Mouse (Mus musculus): ENCODE data around the gene Nprl3. TPM values are rescaled to one million over a fixed set of nuclear protein-coding genes. Genes with fewer than 3 reads are reported as not detected.

The Nprl3 gene
- polyA plus RNA-seq, 1 experiment from 2014 or later: 33.6 TPM

DNA sequence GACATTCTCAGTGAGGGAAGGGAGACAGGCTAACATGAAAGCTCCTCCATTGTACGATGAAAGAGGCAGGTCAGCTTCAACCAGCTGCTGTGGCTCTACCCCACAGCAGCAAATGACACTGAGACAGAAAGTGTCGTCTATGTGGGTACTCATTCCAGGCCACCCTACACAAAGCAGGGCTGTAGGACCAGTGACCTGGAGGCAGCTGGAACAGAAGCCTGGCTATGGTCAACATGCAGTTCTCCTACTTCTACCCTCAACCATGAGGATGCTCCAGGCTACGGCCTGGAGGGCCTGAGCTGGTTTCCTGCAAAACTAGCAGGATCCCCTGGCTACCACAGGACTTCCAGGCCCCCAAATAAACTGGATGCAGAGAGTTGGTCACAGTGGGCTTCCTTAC lies 10.9 kb downstream of the Nprl3 start:
- no peak overlapping the region for H3K9ac ChIP-seq (replicated peaks; ENCODE audit: low read depth)
- no peak overlapping the region for H3K4me3 ChIP-seq (ENCODE audit: low read depth, low read length)
- no peak for ATAC-seq
- H3K27me3 ChIP-seq (replicated peaks; ENCODE audit: insufficient read depth, low read length): no peaks in the 10 kb centered on the region
- no peak overlapping the region for H3K27ac ChIP-seq (ENCODE audit: low read length)
- H3K36me3 ChIP-seq (ENCODE audit: insufficient read depth, low read length): peaks cover 9% of the 10 kb centered on the region; the same call in 1 of the 2 replicates
- no peak overlapping the region for H3K4me2 ChIP-seq (replicated peaks; ENCODE audit: low read depth, low read length)
- no peaks in the 10 kb centered on the region for H3K9me3 ChIP-seq (ENCODE audit: low read length)
- no peaks in the 10 kb centered on the region for H3K4me1 ChIP-seq (ENCODE audit: insufficient read depth, low read depth, low read length)
- TF ChIP-seq EP300 (IDR thresholded peaks at IDR 0.05) (no peak), CTCF (IDR thresholded peaks at IDR 0.05) (no peak)
- WGBS: 86% methylated on average over 3 of the region's 3 CpGs
- no peak for DNase-seq (ENCODE audit: low spot score)

- no peak overlapping the region for H3K4me3 ChIP-seq (ENCODE audit: low read depth, low read length)
- no peaks in the 10 kb centered on the region for H3K27me3 ChIP-seq (replicated peaks; ENCODE audit: insufficient read depth, low read length)
- ATAC-seq: no peak
- no peak overlapping the region for H3K4me2 ChIP-seq (replicated peaks; ENCODE audit: low read depth, low read length)
- WGBS: 93% methylated on average over 1 of the region's 1 CpGs
- no peak overlapping the region for H3K9ac ChIP-seq (replicated peaks; ENCODE audit: low read depth)
- no peaks in the 10 kb centered on the region for H3K9me3 ChIP-seq (ENCODE audit: low read length)
- H3K36me3 ChIP-seq (ENCODE audit: insufficient read depth, low read length): peaks cover 9% of the 10 kb centered on the region; the same call in 1 of the 2 replicates
- no peak for DNase-seq (ENCODE audit: low spot score)
- H3K27ac ChIP-seq (ENCODE audit: low read length): no peak overlapping the region
- no peaks in the 10 kb centered on the region for H3K4me1 ChIP-seq (ENCODE audit: insufficient read depth, low read depth, low read length)
- no peak for TF ChIP-seq CTCF (IDR thresholded peaks at IDR 0.05)
- TF ChIP-seq EP300 (IDR thresholded peaks at IDR 0.05): no peak
These were observed 11.4 kb downstream of the Nprl3 start for GRCm38 (mm10) chr11:32256146-32256545.

DNA sequence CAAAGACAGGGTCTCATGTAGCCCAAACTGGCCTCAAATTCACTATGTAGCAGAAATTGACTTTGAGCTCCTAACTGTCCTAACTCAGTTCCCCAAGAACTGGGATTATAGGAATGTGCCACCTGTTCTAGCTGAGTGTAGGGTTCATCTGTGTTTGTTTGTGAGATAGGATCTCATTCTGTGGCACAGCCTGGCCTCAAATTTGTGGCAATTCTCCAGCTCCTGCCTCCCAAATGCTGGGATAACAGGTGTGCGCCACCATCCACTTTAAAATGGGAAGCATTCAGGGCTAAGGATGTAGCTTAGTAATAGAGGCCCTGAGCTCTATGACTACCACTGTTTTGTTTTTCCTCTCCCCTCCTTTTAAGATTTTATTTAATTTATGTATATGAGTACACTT lies 14.4 kb downstream of the Nprl3 start:
- WGBS: 89% methylated on average over 1 of the region's 1 CpGs
- no peak for ATAC-seq
- TF ChIP-seq CTCF (IDR thresholded peaks at IDR 0.05): no peak
- TF ChIP-seq EP300 (IDR thresholded peaks at IDR 0.05): no peak
- Histone ChIP-seq H3K27ac (ENCODE audit: low read length) (no peak overlapping the region), H3K4me3 (ENCODE audit: low read depth, low read length) (no peak overlapping the region), H3K9me3 (ENCODE audit: low read length) (no peaks in the 10 kb centered on the region), H3K27me3 (replicated peaks; ENCODE audit: insufficient read depth, low read length) (no peaks in the 10 kb centered on the region), H3K4me1 (ENCODE audit: insufficient read depth, low read depth, low read length) (no peaks in the 10 kb centered on the region), H3K36me3 (ENCODE audit: insufficient read depth, low read length) (peaks cover 18% of the 10 kb centered on the region), H3K9ac (replicated peaks; ENCODE audit: low read depth) (no peak overlapping the region), H3K4me2 (replicated peaks; ENCODE audit: low read depth, low read length) (no peak overlapping the region)
- DNase-seq (ENCODE audit: low spot score): no peak

DNA sequence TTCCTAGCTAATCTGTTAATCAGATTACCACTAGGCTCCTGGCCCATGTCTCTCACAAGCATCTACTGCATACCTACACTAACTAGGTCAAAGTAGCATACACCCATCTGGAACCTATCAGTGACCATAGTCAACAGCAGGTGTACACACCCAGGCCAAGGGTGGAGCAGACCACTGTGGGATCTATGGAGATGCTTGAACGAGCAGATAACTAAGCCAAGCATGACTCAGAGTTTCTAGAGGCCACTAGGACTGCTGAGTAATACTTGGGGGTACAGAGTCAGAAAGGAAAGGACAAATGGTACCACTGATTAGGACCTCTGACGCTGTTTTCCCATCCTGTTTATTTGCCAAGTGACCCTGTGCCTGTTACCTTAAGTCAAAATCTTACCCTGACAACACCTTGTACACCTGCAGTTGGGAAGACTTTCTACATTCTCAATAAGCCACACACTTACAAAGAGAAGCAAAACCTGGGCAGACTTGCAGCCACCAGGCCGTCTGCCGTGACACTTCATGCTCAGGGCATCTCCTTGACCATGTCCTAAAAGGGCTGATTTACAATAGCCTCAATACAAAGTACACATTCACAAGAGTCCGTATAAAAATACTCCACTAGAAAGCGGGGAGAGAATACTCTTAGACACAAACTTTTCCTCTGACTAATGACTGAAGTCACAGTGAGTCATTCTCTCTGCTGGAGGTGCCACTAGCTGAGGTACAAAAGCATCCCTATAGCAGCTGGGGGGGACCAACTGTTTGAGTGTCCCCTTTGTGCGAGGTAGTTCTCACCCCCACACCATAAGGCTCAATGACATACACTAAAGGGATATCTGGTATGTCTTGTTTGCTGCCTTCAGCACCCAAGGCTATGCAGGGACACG lies 16.4 kb downstream of the Nprl3 start:
- H3K9ac ChIP-seq (replicated peaks; ENCODE audit: low read depth): no peak overlapping the region
- WGBS: 82% methylated on average over 8 of the region's 8 CpGs

DNA sequence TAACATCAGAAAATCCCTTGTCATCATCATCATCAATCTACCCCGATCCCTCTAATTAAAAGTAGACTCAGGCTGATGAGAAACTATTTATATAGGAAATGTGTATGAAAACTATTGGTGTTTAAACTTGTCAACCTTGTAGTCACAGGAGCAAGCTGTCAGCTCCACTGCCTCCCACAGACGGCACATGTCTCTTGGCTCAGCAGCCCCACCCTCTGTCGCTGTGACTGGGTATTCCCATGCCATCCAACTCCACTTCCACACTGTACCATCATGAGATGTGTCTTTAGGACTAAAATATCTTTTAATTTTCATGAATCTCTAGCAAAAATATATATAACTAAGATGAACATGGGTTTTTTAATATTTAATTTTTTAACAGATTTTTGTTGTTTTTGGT lies 19.2 kb downstream of the Nprl3 start:
- WGBS: 79% methylated on average over 3 of the region's 3 CpGs

More for the DNA sequence above, 16.4 kb downstream of the Nprl3 start:
- Histone ChIP-seq H3K4me3 (ENCODE audit: low read depth, low read length) (no peak overlapping the region), H3K27me3 (replicated peaks; ENCODE audit: insufficient read depth, low read length) (no peaks in the 10 kb centered on the region), H3K9me3 (ENCODE audit: low read length) (no peaks in the 10 kb centered on the region), H3K36me3 (ENCODE audit: insufficient read depth, low read length) (peaks cover 32% of the 10 kb centered on the region), H3K4me1 (ENCODE audit: insufficient read depth, low read depth, low read length) (no peaks in the 10 kb centered on the region), H3K27ac (ENCODE audit: low read length) (no peak overlapping the region), H3K4me2 (replicated peaks; ENCODE audit: low read depth, low read length) (no peak overlapping the region)
- TF ChIP-seq EP300 (IDR thresholded peaks at IDR 0.05) (0 out of 2 replicates have a peak, but pooled peaks have one; percentile 39), CTCF (IDR thresholded peaks at IDR 0.05) (no peak)
- DNase-seq (ENCODE audit: low spot score): no peak
- ATAC-seq: peak; percentile 49

DNA sequence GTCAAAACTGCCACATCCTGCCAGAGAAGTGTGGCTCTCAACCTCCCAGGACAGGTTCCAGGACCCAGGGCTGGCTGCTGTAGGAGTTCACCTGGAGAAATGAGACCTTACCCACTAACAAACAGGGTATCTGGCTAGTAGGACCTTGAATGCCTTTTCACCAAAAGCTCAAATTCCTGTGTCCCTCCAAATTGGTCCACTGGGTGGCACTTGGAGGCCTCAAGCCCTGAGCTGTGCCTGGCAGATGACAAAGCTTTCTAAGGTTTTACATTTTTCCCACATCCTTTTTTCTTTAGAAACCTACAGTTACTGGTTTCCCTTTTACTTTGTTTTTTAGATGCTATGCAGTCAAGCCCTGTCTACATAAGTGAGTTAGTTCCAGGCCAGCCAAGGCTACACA lies 20.4 kb downstream of the Nprl3 start:
- ATAC-seq: no peak

More for the DNA sequence above, 19.2 kb downstream of the Nprl3 start:
- DNase-seq (ENCODE audit: low spot score) (no peak), ATAC-seq (no peak)
- H3K4me2 ChIP-seq (replicated peaks; ENCODE audit: low read depth, low read length): no peak overlapping the region
- no peak overlapping the region for H3K4me3 ChIP-seq (ENCODE audit: low read depth, low read length)
- H3K4me1 ChIP-seq (ENCODE audit: insufficient read depth, low read depth, low read length): no peaks in the 10 kb centered on the region
- TF ChIP-seq CTCF (IDR thresholded peaks at IDR 0.05) (no peak), EP300 (IDR thresholded peaks at IDR 0.05) (no peak)
- no peaks in the 10 kb centered on the region for H3K9me3 ChIP-seq (ENCODE audit: low read length)
- no peak overlapping the region for H3K9ac ChIP-seq (replicated peaks; ENCODE audit: low read depth)
- no peak overlapping the region for H3K27ac ChIP-seq (ENCODE audit: low read length)
- no peaks in the 10 kb centered on the region for H3K27me3 ChIP-seq (replicated peaks; ENCODE audit: insufficient read depth, low read length)
- peaks cover 28% of the 10 kb centered on the region for H3K36me3 ChIP-seq (ENCODE audit: insufficient read depth, low read length)

More for the DNA sequence above, 20.4 kb downstream of the Nprl3 start:
- no peaks in the 10 kb centered on the region for H3K27me3 ChIP-seq (replicated peaks; ENCODE audit: insufficient read depth, low read length)
- H3K27ac ChIP-seq (ENCODE audit: low read length): no peak overlapping the region
- no peak for DNase-seq (ENCODE audit: low spot score)
- TF ChIP-seq EP300 (IDR thresholded peaks at IDR 0.05): no peak
- TF ChIP-seq CTCF (IDR thresholded peaks at IDR 0.05): peak; percentile 40
- H3K9ac ChIP-seq (replicated peaks; ENCODE audit: low read depth): no peak overlapping the region
- no peak overlapping the region for H3K4me3 ChIP-seq (ENCODE audit: low read depth, low read length)
- H3K9me3 ChIP-seq (ENCODE audit: low read length): no peaks in the 10 kb centered on the region
- H3K4me1 ChIP-seq (ENCODE audit: insufficient read depth, low read depth, low read length): no peaks in the 10 kb centered on the region
- peaks cover 27% of the 10 kb centered on the region; the same call in 1 of the 2 replicates for H3K36me3 ChIP-seq (ENCODE audit: insufficient read depth, low read length)
- no peak overlapping the region for H3K4me2 ChIP-seq (replicated peaks; ENCODE audit: low read depth, low read length)
